Mouse (Mus musculus) heart, postnatal 25 days (tissue): ENCODE measurements around the gene Zfp988. TPM values are rescaled to one million over a fixed set of nuclear protein-coding genes. Genes with fewer than 3 reads are reported as not detected.
"Not testable (repeated sequence)": the region's sequence is repeated elsewhere in the genome, so short reads cannot be mapped to it uniquely, and the experiment has no call there.

ENCODE experiments used
- DNase-seq: peaks from one replicate; pipeline ENCODE4 v3.0.0; 2022; ENCODE audit warnings: low spot score
- intact Hi-C: fragments of 180-260 bp; cut with DNase I; formaldehyde crosslinking; loops from one replicate; pipeline ENCODE4 v1.15.1; 2025
- total RNA-seq, 2 experiments: library from RNA; stranded (reverse); gene quantifications; 2 replicates each; pipeline ENCODE4 v1.2.3; 2021

The Zfp988 gene
- not detected for total RNA-seq

- DNase-seq, intact Hi-C loops: not testable (repeated sequence)
These were observed at the start of gene Zfp988 for GRCm38 (mm10) chr4:147305436-147305835. Zfp988 (plus strand) TSS chr4:147305674.

- DNase-seq, intact Hi-C loops: not testable (repeated sequence)
These were observed 42.8 kb upstream of the Zfp988 start for GRCm38 (mm10) chr4:147262708-147263107.

GRCm38 (mm10) chr4:147267302-147267701, 38.2 kb upstream of the Zfp988 start:
- DNase-seq, intact Hi-C loops: not testable (repeated sequence)

- DNase-seq, intact Hi-C loops: not testable (repeated sequence)
These were observed 36.7 kb upstream of the Zfp988 start for GRCm38 (mm10) chr4:147268735-147269134.

- intact Hi-C loops, DNase-seq: not testable (repeated sequence)
These were observed 35.4 kb upstream of the Zfp988 start for GRCm38 (mm10) chr4:147270026-147270425.

DNA sequence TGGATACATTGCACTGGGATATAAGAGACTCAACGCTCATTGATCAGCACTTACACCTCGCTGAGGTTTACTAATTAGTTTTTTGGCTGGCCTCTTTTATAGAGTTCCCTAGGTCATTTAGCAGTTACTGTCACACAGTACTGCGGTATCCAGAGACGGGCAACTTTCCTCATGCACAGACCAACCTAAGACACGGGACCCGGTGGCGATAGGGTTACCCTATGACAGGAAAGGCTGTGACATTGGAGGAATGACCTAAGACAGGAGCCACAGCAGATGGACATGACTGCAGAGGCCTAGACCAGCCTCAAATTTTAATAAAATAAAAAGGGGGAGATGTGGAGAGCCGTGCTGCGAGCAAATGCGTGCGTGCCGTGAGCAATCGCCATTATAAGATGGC, 33.9 kb upstream of the Zfp988 start:
- DNase-seq, intact Hi-C loops: not testable (repeated sequence)

- DNase-seq, intact Hi-C loops: not testable (repeated sequence)
These were observed 30.3 kb upstream of the Zfp988 start for GRCm38 (mm10) chr4:147275021-147275772.

DNA sequence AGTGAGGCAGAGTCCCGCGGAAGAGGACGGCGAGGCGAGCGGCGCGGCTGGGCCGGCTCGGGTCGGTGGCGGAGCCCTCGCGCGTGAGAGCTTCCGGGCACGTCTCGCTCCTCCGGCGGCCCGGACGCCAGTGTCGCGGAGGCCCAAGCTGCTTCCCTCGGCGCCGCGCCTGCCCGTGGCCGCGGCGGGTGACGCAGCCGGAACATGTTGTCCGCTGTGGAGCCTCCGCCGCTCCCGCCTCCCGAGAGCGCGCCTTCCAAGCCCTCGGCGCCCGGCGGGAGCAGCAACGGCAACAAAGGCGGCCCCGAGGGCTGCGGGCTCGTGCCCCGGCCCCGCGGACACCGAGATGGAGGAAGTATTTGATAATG, 29.7 kb upstream of the Zfp988 start:
- DNase-seq, intact Hi-C loops: not testable (repeated sequence)

GRCm38 (mm10) chr4:147280406-147280805, 25.1 kb upstream of the Zfp988 start:
- intact Hi-C loops, DNase-seq: not testable (repeated sequence)

- intact Hi-C loops, DNase-seq: not testable (repeated sequence)
These were observed 6.9 kb upstream of the Zfp988 start for GRCm38 (mm10) chr4:147298585-147298984.

GRCm38 (mm10) chr4:147302375-147302774, 3.1 kb upstream of the Zfp988 start:
- intact Hi-C loops, DNase-seq: not testable (repeated sequence)

DNA sequence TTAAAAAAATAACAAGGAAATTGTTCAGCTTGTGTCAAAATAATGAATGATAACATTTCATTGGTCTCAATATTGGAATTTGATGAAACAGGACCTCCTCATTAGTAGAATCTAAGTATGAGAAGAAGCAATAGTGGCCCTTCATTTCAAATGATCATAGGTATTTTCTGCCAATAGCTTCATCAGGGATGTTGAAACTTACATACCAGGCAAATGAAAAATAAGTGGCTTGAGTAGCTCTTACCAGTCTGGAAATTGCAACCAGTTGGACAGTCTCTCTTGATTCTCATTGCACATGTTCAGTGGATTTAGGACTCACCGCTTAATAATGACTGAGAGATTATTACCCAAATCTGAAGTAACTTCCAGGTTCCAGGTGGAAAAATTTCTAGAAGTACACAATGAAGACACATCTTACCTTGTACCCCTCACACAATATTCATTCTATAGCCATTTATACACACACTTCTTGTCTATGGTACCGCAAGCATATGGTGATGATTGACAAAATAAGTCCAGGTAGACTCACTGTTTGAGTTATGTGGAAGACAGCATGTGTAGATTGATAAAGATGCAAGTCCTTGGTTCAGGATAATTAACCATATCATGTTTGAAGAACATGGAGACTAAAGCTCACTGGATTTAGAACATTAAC, 29.7 kb downstream of the Zfp988 start:
- intact Hi-C loops, DNase-seq: not testable (repeated sequence)

DNA sequence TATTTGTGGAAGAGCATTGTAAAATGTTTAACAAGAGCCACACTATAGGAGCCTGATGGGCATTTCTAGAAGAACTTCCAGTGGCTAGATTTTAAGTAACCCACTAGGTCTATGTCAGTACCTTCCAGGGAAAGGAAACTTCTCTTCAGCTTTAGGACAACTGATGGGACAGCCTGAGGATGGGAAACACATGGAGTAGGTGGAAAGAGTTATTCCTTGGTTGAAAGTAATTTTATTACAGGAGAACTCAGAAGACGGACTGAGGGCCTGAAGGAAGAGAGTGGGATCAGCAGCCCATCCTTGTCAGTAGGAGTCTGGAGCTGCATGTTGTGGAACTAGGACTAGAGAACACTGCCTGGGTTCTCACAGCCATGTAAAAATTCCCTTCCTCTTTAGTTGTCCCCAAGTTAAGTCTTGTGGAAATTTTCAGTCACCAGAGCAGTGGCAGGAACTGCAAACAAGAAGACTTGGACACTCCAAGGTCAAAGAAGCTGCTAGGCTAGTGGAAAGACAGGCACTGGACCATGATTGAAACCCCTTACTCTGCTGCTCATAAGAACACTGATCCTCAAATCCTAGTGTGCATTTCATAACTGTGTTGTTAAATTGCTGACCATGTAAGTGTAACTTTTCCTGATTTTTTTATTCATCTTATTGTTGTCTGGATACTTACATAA, 30.4 kb downstream of the Zfp988 start:
- DNase-seq, intact Hi-C loops: not testable (repeated sequence)

GRCm38 (mm10) chr4:147336368-147337195, 31.1 kb downstream of the Zfp988 start:
- intact Hi-C loops, DNase-seq: not testable (repeated sequence)

DNA sequence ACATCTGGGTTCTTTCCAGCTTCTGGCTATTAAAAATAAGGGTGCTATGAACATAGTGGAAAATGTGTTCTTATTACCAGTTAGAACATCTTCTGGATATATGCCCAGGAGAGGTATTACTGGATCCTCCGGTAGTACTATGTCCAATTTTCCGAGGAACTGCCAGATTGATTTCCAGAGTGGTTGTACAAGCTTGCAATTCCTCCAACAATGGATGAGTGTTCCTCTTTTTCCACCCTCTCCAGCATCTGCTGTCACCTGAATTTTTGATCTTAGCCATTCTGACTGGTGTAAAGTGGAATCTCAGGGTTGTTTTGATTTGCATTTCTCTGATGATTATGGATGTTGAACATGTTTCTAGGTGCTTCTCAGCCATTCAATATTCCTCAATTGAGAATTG, 32.0 kb downstream of the Zfp988 start:
- DNase-seq, intact Hi-C loops: not testable (repeated sequence)

DNA sequence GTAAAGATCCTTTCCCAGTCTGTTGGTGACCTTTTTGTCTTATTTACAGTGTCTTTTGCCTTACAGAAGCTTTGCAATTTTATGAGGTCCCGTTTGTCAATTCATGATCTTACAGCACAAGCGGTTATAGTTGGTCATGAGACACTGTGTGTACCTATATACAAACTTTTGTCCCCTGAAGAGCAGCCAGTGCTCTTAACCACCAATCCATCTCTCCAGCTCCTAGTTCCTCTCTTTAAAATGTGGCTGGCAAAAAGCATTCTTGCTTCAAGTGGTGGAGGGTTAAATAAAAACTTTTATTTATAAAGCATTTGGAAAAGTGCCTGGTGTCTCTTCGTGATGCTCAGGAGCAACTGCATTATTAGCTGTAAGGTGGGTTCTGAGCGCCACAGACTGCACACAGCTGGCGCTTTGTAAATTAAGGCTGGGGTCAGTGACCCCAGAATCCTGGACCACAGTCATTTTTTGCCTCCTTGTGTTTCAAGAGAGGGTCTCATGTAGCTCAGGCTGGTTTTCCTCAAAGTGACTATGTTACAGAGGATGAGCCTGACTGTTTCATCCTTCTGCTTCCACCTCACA, 32.6 kb downstream of the Zfp988 start:
- DNase-seq, result no peak

GRCm38 (mm10) chr4:147338706-147339105, 33.2 kb downstream of the Zfp988 start:
- DNase-seq, intact Hi-C loops: not testable (repeated sequence)

More for the DNA sequence above, 32.6 kb downstream of the Zfp988 start:
- intact Hi-C loops, result no loop called here

DNA sequence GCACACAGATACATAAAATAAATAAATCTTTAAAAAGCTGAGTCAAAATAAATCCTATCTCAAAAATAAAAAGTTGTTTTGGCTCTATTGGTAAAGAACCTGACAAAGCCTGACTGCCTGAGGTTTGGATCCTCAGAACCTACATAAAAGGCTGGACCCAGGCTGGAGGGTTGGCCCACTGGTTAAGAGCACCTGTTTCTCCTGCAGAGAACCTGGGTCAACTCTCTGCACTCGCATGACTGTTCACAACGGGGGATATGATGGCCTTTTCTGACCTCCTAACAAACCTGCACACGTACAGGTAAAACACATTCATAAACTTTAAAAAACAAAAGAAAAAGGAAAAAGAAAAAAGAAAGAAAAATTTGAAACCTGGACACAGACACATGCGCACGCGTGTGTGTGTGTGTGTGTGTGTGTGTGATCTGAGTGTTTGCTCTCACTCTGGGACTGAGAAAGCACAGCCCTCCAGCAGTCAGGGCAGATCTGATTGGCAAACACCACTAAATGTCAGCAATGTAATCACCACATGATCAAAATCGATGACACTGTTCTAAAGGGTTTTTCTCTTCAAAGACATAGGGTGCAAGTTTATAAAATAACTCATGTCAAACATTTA, 34.2 kb downstream of the Zfp988 start:
- DNase-seq, intact Hi-C loops: not testable (repeated sequence)

DNA sequence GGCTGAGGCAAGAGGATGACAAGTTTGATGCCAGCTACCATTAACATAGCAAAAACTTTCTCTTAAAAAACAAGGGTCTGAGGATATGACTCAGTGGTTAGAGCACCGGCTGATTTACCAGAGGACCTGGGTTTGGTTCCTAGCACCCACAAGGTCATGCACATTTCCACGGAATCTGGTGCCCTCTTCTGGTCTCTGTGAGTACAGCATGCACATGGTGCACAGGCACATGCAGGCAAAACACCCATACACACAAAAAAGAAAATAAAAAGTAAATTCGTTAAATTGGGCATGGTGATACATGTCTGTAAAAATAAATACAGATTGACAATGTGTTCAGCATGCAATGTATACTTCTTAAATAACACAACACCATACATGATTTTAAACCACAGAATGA, 34.8 kb downstream of the Zfp988 start:
- intact Hi-C loops, DNase-seq: not testable (repeated sequence)
